Mouse (Mus musculus): ENCODE results near the gene Pogz. TPM values are rescaled to one million over a fixed set of nuclear protein-coding genes. Genes with fewer than 3 reads are reported as not detected.

Pogz gene
- polyA plus RNA-seq, 1 experiment from 2014 or later: 14.5 TPM

DNA sequence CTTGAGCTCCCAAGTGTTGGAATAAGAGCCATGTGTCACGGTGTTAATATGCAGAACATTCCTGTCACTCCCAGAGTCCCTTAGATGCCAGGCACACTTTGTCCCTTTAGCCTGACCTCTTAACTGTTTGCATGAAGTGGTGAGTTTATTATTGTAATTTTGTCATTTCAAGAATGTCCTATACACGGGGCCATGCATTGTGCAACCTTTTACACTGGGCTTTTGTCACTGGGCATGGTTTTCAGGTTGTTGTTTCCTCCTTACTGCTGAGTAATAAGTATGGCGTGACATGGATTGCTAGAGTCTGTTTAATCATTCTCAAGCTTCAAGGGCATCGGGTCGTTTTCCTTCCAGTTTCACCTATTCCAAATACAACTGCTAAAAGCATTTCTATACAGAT lies 76.4 kb downstream of the Pogz start:
- Histone ChIP-seq H3K36me3 (ENCODE audit: control insufficient read depth, insufficient read depth, low read length) (no peaks in the 10 kb centered on the region), H3K4me3 (ENCODE audit: control insufficient read depth in 1 of 2, insufficient read depth in 1 of 2, low read depth in 1 of 2, low read length in 2 of 2) (no peak overlapping the region), H3K4me1 (ENCODE audit: control insufficient read depth in 2 of 2, insufficient read depth in 2 of 2, low read length in 2 of 2) (peaks cover 0 to 4% of the 10 kb centered on the region in 2 experiments; a peak in 2 of 4 replicates), H3K9me3 (ENCODE audit: control insufficient read depth, low read length) (no peaks in the 10 kb centered on the region), H3K27me3 (ENCODE audit: control insufficient read depth, insufficient read depth, low read length) (no peaks in the 10 kb centered on the region), H3K4me2 (ENCODE audit: low read length) (no peak overlapping the region), H3K27ac (replicated peaks in 1 of 2; ENCODE audit: control insufficient read depth in 1 of 2, insufficient read depth in 1 of 2, low read depth in 2 of 2, low read length in 2 of 2) (no peak overlapping the region), H3K9ac (ENCODE audit: low read length) (no peak overlapping the region)
- ATAC-seq (ENCODE audit: insufficient number of reproducible peaks, insufficient read depth, low FRiP score, low read depth): no peak
- WGBS: 56% methylated on average over 5 of the region's 5 CpGs

DNA sequence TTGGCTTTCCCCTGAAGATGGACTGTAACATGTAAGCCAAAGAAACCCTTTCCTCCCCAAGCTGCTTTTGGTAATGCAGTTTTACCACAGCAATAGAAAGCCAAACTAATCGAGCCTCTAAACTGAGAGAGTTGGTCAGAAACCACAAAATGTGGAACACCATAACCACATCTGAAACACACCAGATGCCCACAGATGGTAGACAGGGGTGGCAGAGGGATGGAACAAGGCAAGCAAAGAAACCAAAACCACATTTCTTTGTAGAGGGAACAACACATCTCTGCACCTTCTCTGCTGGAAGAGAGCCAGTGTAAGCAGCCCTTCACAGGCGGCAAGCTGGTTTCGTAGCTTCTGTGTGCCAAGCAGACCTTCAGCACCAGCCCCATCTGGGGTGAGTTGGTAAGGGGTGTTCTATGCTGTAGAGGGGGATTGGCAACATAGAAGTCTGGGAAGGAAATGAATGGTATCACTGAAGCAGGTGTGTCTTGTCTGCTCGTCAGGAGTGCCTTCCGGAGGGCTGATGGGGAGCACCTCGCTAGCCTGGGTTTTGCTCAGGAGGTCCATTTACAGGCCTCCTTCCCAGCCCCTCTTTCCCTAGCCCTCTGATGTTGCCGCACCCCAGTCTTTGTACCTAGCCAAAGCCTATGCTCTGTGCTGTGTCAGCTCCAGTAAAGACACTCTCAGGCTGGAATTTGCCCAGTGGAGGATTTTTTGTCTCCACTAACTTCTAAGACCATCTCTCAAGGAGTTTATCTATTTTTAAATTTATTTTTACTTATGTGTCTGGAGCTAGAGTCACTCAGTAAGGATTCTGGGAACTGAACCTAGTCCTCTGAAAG lies 78.8 kb downstream of the Pogz start:
- H3K4me3 ChIP-seq (ENCODE audit: control insufficient read depth in 1 of 2, insufficient read depth in 1 of 2, low read depth in 1 of 2, low read length in 2 of 2): no peak overlapping the region
- H3K4me2 ChIP-seq (ENCODE audit: low read length): no peak overlapping the region
- H3K4me1 ChIP-seq (ENCODE audit: control insufficient read depth in 2 of 2, insufficient read depth in 2 of 2, low read length in 2 of 2): peaks cover 0 to 4% of the 10 kb centered on the region in 2 experiments; a peak in 2 of 4 replicates
- H3K9me3 ChIP-seq (ENCODE audit: control insufficient read depth, low read length): no peaks in the 10 kb centered on the region
- WGBS: 79% methylated on average over 7 of the region's 7 CpGs
- no peaks in the 10 kb centered on the region for H3K36me3 ChIP-seq (ENCODE audit: control insufficient read depth, insufficient read depth, low read length)
- no peak for ATAC-seq (ENCODE audit: insufficient number of reproducible peaks, insufficient read depth, low FRiP score, low read depth)
- H3K27ac ChIP-seq (replicated peaks in 1 of 2; ENCODE audit: control insufficient read depth in 1 of 2, insufficient read depth in 1 of 2, low read depth in 2 of 2, low read length in 2 of 2): no peak overlapping the region
- H3K27me3 ChIP-seq (ENCODE audit: control insufficient read depth, insufficient read depth, low read length): no peaks in the 10 kb centered on the region
- H3K9ac ChIP-seq (ENCODE audit: low read length): no peak overlapping the region

- no peaks in the 10 kb centered on the region for H3K36me3 ChIP-seq (ENCODE audit: control insufficient read depth, insufficient read depth, low read length)
- H3K9me3 ChIP-seq (ENCODE audit: control insufficient read depth, low read length): no peaks in the 10 kb centered on the region
- no peak overlapping the region for H3K4me2 ChIP-seq (ENCODE audit: low read length)
- H3K27ac ChIP-seq (replicated peaks in 1 of 2; ENCODE audit: control insufficient read depth in 1 of 2, insufficient read depth in 1 of 2, low read depth in 2 of 2, low read length in 2 of 2): no peak overlapping the region
- H3K9ac ChIP-seq (ENCODE audit: low read length): no peak overlapping the region
- no peak overlapping the region for H3K4me3 ChIP-seq (ENCODE audit: control insufficient read depth in 1 of 2, insufficient read depth in 1 of 2, low read depth in 1 of 2, low read length in 2 of 2)
- H3K27me3 ChIP-seq (ENCODE audit: control insufficient read depth, insufficient read depth, low read length): no peaks in the 10 kb centered on the region
- H3K4me1 ChIP-seq (ENCODE audit: control insufficient read depth in 2 of 2, insufficient read depth in 2 of 2, low read length in 2 of 2): peaks cover 0 to 4% of the 10 kb centered on the region in 2 experiments; a peak in 2 of 4 replicates
- no peak for ATAC-seq (ENCODE audit: insufficient number of reproducible peaks, insufficient read depth, low FRiP score, low read depth)
- WGBS: 47% methylated on average over 14 of the region's 14 CpGs
Measured at GRCm38 (mm10) chr3:94917816-94918361, 80.5 kb downstream of the Pogz start.

- 80% methylated on average over 4 of the region's 4 CpGs for WGBS
- Histone ChIP-seq H3K27me3 (ENCODE audit: control insufficient read depth, insufficient read depth, low read length) (no peaks in the 10 kb centered on the region), H3K36me3 (ENCODE audit: control insufficient read depth, insufficient read depth, low read length) (no peaks in the 10 kb centered on the region), H3K27ac (replicated peaks in 1 of 2; ENCODE audit: control insufficient read depth in 1 of 2, insufficient read depth in 1 of 2, low read depth in 2 of 2, low read length in 2 of 2) (no peak overlapping the region), H3K9me3 (ENCODE audit: control insufficient read depth, low read length) (no peaks in the 10 kb centered on the region), H3K4me3 (ENCODE audit: control insufficient read depth in 1 of 2, insufficient read depth in 1 of 2, low read depth in 1 of 2, low read length in 2 of 2) (no peak overlapping the region), H3K9ac (ENCODE audit: low read length) (no peak overlapping the region), H3K4me2 (ENCODE audit: low read length) (no peak overlapping the region), H3K4me1 (ENCODE audit: control insufficient read depth in 2 of 2, insufficient read depth in 2 of 2, low read length in 2 of 2) (peaks cover 0 to 4% of the 10 kb centered on the region in 2 experiments; a peak in 2 of 4 replicates)
- ATAC-seq (ENCODE audit: insufficient number of reproducible peaks, insufficient read depth, low FRiP score, low read depth): no peak
Measured at GRCm38 (mm10) chr3:94918845-94919244, 81.5 kb downstream of the Pogz start.

DNA sequence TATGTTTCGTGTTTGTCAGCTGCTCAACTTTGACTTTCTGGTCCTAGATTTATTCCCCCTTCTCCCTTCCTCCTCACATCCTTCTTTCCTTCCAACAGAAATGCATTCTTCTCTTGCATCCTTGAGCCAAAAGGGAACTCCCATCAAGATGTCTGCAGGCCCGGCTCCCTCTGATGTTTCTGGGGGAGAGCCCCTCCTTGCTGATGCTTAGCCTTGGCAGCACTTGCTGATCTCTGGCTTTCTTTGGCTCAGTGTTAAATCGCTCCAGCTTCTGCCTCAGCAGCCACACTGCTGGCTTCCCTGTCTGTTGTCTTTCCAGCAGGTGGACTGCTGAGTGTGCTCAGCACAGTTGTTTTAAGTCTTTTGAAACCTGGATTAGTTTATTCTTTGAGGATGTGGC lies 83.7 kb downstream of the Pogz start:
- H3K36me3 ChIP-seq (ENCODE audit: control insufficient read depth, insufficient read depth, low read length): no peaks in the 10 kb centered on the region
- H3K4me3 ChIP-seq (ENCODE audit: control insufficient read depth in 1 of 2, insufficient read depth in 1 of 2, low read depth in 1 of 2, low read length in 2 of 2): no peak overlapping the region
- no peak for ATAC-seq (ENCODE audit: insufficient number of reproducible peaks, insufficient read depth, low FRiP score, low read depth)
- no peak overlapping the region for H3K4me2 ChIP-seq (ENCODE audit: low read length)
- H3K4me1 ChIP-seq (ENCODE audit: control insufficient read depth in 2 of 2, insufficient read depth in 2 of 2, low read length in 2 of 2): peaks cover 0 to 4% of the 10 kb centered on the region in 2 experiments; a peak in 2 of 4 replicates
- no peaks in the 10 kb centered on the region for H3K27me3 ChIP-seq (ENCODE audit: control insufficient read depth, insufficient read depth, low read length)
- H3K9ac ChIP-seq (ENCODE audit: low read length): no peak overlapping the region
- no peaks in the 10 kb centered on the region for H3K9me3 ChIP-seq (ENCODE audit: control insufficient read depth, low read length)
- WGBS: 45% methylated on average over 3 of the region's 3 CpGs
- no peak overlapping the region for H3K27ac ChIP-seq (replicated peaks in 1 of 2; ENCODE audit: control insufficient read depth in 1 of 2, insufficient read depth in 1 of 2, low read depth in 2 of 2, low read length in 2 of 2)

- H3K4me2 ChIP-seq (ENCODE audit: low read length): no peak overlapping the region
- H3K27me3 ChIP-seq (ENCODE audit: control insufficient read depth, insufficient read depth, low read length): no peaks in the 10 kb centered on the region
- peaks cover 0 to 4% of the 10 kb centered on the region in 2 experiments; a peak in 2 of 4 replicates for H3K4me1 ChIP-seq (ENCODE audit: control insufficient read depth in 2 of 2, insufficient read depth in 2 of 2, low read length in 2 of 2)
- no peak for ATAC-seq (ENCODE audit: insufficient number of reproducible peaks, insufficient read depth, low FRiP score, low read depth)
- H3K36me3 ChIP-seq (ENCODE audit: control insufficient read depth, insufficient read depth, low read length): no peaks in the 10 kb centered on the region
- H3K9ac ChIP-seq (ENCODE audit: low read length): no peak overlapping the region
- H3K4me3 ChIP-seq (ENCODE audit: control insufficient read depth in 1 of 2, insufficient read depth in 1 of 2, low read depth in 1 of 2, low read length in 2 of 2): no peak overlapping the region
- 54% methylated on average over 3 of the region's 3 CpGs for WGBS
- no peaks in the 10 kb centered on the region for H3K9me3 ChIP-seq (ENCODE audit: control insufficient read depth, low read length)
- no peak overlapping the region for H3K27ac ChIP-seq (replicated peaks in 1 of 2; ENCODE audit: control insufficient read depth in 1 of 2, insufficient read depth in 1 of 2, low read depth in 2 of 2, low read length in 2 of 2)
Measured at GRCm38 (mm10) chr3:94922333-94922732, 85.0 kb downstream of the Pogz start.

- no peaks in the 10 kb centered on the region for H3K36me3 ChIP-seq (ENCODE audit: control insufficient read depth, insufficient read depth, low read length)
- no peaks in the 10 kb centered on the region for H3K27me3 ChIP-seq (ENCODE audit: control insufficient read depth, insufficient read depth, low read length)
- ATAC-seq (ENCODE audit: insufficient number of reproducible peaks, insufficient read depth, low FRiP score, low read depth): no peak
- H3K4me2 ChIP-seq (ENCODE audit: low read length): no peak overlapping the region
- H3K4me3 ChIP-seq (ENCODE audit: control insufficient read depth in 1 of 2, insufficient read depth in 1 of 2, low read depth in 1 of 2, low read length in 2 of 2): no peak overlapping the region
- 62% methylated on average over 8 of the region's 8 CpGs for WGBS
- no peaks in the 10 kb centered on the region for H3K9me3 ChIP-seq (ENCODE audit: control insufficient read depth, low read length)
- H3K4me1 ChIP-seq (ENCODE audit: control insufficient read depth in 2 of 2, insufficient read depth in 2 of 2, low read length in 2 of 2): no peaks in the 10 kb centered on the region; a peak in 1 of 4 replicates
- H3K9ac ChIP-seq (ENCODE audit: low read length): no peak overlapping the region
- H3K27ac ChIP-seq (replicated peaks in 1 of 2; ENCODE audit: control insufficient read depth in 1 of 2, insufficient read depth in 1 of 2, low read depth in 2 of 2, low read length in 2 of 2): no peak overlapping the region
Measured at GRCm38 (mm10) chr3:94924688-94925087, 87.3 kb downstream of the Pogz start.

All from heart, embryonic 14.5 days (tissue).